Mouse (Mus musculus): ENCODE measurements around the gene Acnat1.

- TF ChIP-seq EP300 (IDR thresholded peaks at IDR 0.05; ENCODE audit: insufficient read depth, low read depth, low read length) (no peak), CTCF (IDR thresholded peaks at IDR 0.05; ENCODE audit: low read depth, low read length) (no peak)
Observed at GRCm38 (mm10) chr4:49512636-49513035, 38.9 kb upstream of the Acnat1 start.
